Mouse (Mus musculus) bone marrow, adult 2 months (tissue): ENCODE results near the gene Il12rb1.

Experiments
- CTCF ChIP-seq: fragments of 200-500 bp; IDR thresholded peaks from 2 replicates; pipeline ENCODE4 v1.5.1; 2011; ENCODE audit warnings: low read length, control low read depth; ENCODE audit not compliant: control insufficient read depth, insufficient read depth
- POLR2A ChIP-seq: fragments of 200-500 bp; IDR thresholded peaks from 2 replicates; pipeline ENCODE4 v1.6.1; 2011; ENCODE audit warnings: low read depth, mild to moderate bottlenecking, control low read depth, low read length, borderline replicate concordance; ENCODE audit not compliant: control insufficient read depth

DNA sequence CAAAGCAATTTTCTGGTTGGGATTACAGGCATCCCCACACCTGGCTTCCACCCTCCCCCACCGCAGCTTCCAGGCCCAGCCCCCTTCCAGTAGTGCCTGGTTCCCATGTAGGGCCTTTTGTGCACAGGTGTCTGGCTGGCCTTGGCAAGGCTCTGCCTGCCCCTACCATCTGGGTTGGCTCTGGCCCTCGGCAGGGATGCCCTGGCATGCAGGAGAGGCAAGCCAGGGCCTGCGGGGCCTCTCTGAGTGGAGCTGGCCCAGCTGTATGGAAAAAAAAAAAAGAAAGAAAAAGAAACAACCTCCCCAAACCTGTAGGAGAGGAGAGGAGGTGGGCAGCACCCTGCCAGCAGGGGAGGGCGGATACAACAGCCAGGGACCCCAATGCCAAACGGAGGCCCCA is 34.8 kb upstream of the Il12rb1 start:
- TF ChIP-seq POLR2A: no peak
- no peak for TF ChIP-seq CTCF
